Mouse (Mus musculus): ENCODE results near the gene Clic3.

The Clic3 gene

GRCm38 (mm10) chr2:25504538-25504937 lies 47.9 kb downstream of the Clic3 start:
- Histone ChIP-seq H3K27me3 (ENCODE audit: control insufficient read depth, insufficient read depth, low read length, poor library complexity, severe bottlenecking) (no peaks in the 10 kb centered on the region), H3K36me3 (ENCODE audit: control insufficient read depth, insufficient read depth, low read length, poor library complexity, severe bottlenecking) (peaks cover 3% of the 10 kb centered on the region)
- no peak for DNase-seq (ENCODE audit: low read depth, low spot score)

- H3K27me3 ChIP-seq (ENCODE audit: control insufficient read depth, insufficient read depth, low read length, poor library complexity, severe bottlenecking) = no peaks in the 10 kb centered on the region
- peaks cover 3% of the 10 kb centered on the region for H3K36me3 ChIP-seq (ENCODE audit: control insufficient read depth, insufficient read depth, low read length, poor library complexity, severe bottlenecking)
- no peak for DNase-seq (ENCODE audit: low read depth, low spot score)
These were observed 48.4 kb downstream of the Clic3 start for GRCm38 (mm10) chr2:25505000-25505399.

- no peaks in the 10 kb centered on the region for H3K27me3 ChIP-seq (ENCODE audit: control insufficient read depth, insufficient read depth, low read length, poor library complexity, severe bottlenecking)
- H3K36me3 ChIP-seq (ENCODE audit: control insufficient read depth, insufficient read depth, low read length, poor library complexity, severe bottlenecking) = peaks cover 3% of the 10 kb centered on the region
- no peak for DNase-seq (ENCODE audit: low read depth, low spot score)
These were observed 49.2 kb downstream of the Clic3 start for GRCm38 (mm10) chr2:25505860-25506259.

- peaks cover 3% of the 10 kb centered on the region for H3K36me3 ChIP-seq (ENCODE audit: control insufficient read depth, insufficient read depth, low read length, poor library complexity, severe bottlenecking)
- DNase-seq (ENCODE audit: low read depth, low spot score) = peak; percentile 53
- H3K27me3 ChIP-seq (ENCODE audit: control insufficient read depth, insufficient read depth, low read length, poor library complexity, severe bottlenecking) = no peaks in the 10 kb centered on the region
These were observed 50.3 kb downstream of the Clic3 start for GRCm38 (mm10) chr2:25506964-25507363.
